Mouse (Mus musculus): ENCODE results near the gene Camta1.
A peak's percentile ranks its signal among the peaks of the same experiment; 100 is the strongest.

The Camta1 gene

GRCm38 (mm10) chr4:151185750-151186149, 675.9 kb downstream of the Camta1 start:
- DNase-seq, result no peak

- DNase-seq, result no peak
Measured at GRCm38 (mm10) chr4:151180394-151180902, 681.2 kb downstream of the Camta1 start.

- no peak for DNase-seq
Measured at GRCm38 (mm10) chr4:151179639-151180038, 682.0 kb downstream of the Camta1 start.

GRCm38 (mm10) chr4:151178970-151179378, 682.7 kb downstream of the Camta1 start:
- no peak for DNase-seq

- DNase-seq, result no peak
Measured at GRCm38 (mm10) chr4:151172526-151172925, 689.1 kb downstream of the Camta1 start.

- no peak for DNase-seq
Measured at GRCm38 (mm10) chr4:151171117-151171516, 690.6 kb downstream of the Camta1 start.

- no peak for DNase-seq
Measured at GRCm38 (mm10) chr4:151170658-151171057, 691.0 kb downstream of the Camta1 start.

- DNase-seq, result no peak
Measured at GRCm38 (mm10) chr4:151166969-151167368, 694.7 kb downstream of the Camta1 start.

GRCm38 (mm10) chr4:151165539-151165938, 696.1 kb downstream of the Camta1 start:
- DNase-seq, result no peak

GRCm38 (mm10) chr4:151164309-151164708, 697.4 kb downstream of the Camta1 start:
- no peak for DNase-seq

- no peak for DNase-seq
Measured at GRCm38 (mm10) chr4:151161869-151162268, 699.8 kb downstream of the Camta1 start.

GRCm38 (mm10) chr4:151160932-151161331, 700.7 kb downstream of the Camta1 start:
- DNase-seq, result no peak

GRCm38 (mm10) chr4:151160476-151160875, 701.2 kb downstream of the Camta1 start:
- DNase-seq, result no peak

- DNase-seq, result no peak
Measured at GRCm38 (mm10) chr4:151158250-151158649, 703.4 kb downstream of the Camta1 start.

GRCm38 (mm10) chr4:151156904-151157303, 704.8 kb downstream of the Camta1 start:
- peak; percentile 42 to 55 for DNase-seq

GRCm38 (mm10) chr4:151155587-151155986, 706.1 kb downstream of the Camta1 start:
- no peak for DNase-seq

GRCm38 (mm10) chr4:151154306-151154705, 707.4 kb downstream of the Camta1 start:
- no peak for DNase-seq

- no peak for DNase-seq
Measured at GRCm38 (mm10) chr4:151152010-151152409, 709.7 kb downstream of the Camta1 start.

- no peak for DNase-seq
Measured at GRCm38 (mm10) chr4:151150842-151151241, 710.8 kb downstream of the Camta1 start.

- no peak for DNase-seq
Measured at GRCm38 (mm10) chr4:151150115-151150514, 711.6 kb downstream of the Camta1 start.

GRCm38 (mm10) chr4:151147541-151147940, 714.1 kb downstream of the Camta1 start:
- DNase-seq, result no peak

GRCm38 (mm10) chr4:151144121-151144520, 717.6 kb downstream of the Camta1 start:
- no peak for DNase-seq

- peak; percentile 79 to 88 for DNase-seq
Measured at GRCm38 (mm10) chr4:151141196-151141880, 720.3 kb downstream of the Camta1 start.

GRCm38 (mm10) chr4:151140368-151140982, 721.2 kb downstream of the Camta1 start:
- no peak for DNase-seq

Data from thymus, postnatal 36 days (tissue).